Mouse (Mus musculus) MEL (cell line): ENCODE measurements around the gene Eml5. TPM values are rescaled to one million over a fixed set of nuclear protein-coding genes. Genes with fewer than 3 reads are reported as not detected.
A peak's percentile ranks its signal among the peaks of the same experiment; 100 is the strongest.

Experiments
- DNase-seq: peaks from one replicate; pipeline ENCODE4 v3.0.0; 2011; ENCODE audit warnings: low read depth, low spot score
- H3K27ac ChIP-seq: 2 replicates; pipeline ENCODE4 v1.5.1; 2012; ENCODE audit warnings: low read depth, mild to moderate bottlenecking, control low read depth, low read length, moderate library complexity; ENCODE audit not compliant: control insufficient read depth
- H3K27me3 ChIP-seq, 2 experiments: fragments of 150-350 bp in 1 of 2; sonication (generic) in 1 of 2; 2 replicates each; pipeline ENCODE4 v1.6.1; 2012; ENCODE audit warnings: low read length in 2 of 2, mild to moderate bottlenecking in 2 of 2, improper control_type of control experiment in 1 of 2, moderate library complexity in 1 of 2; ENCODE audit not compliant: insufficient read depth in 2 of 2, control insufficient read depth in 1 of 2
- H3K36me3 ChIP-seq, 2 experiments: 2 replicates each; pipeline ENCODE4 v1.6.1; 2012 to 2014; ENCODE audit warnings: low read length in 2 of 2, improper control_type of control experiment in 1 of 2, inconsistent platforms in 1 of 2, mild to moderate bottlenecking in 1 of 2; ENCODE audit not compliant: insufficient read depth in 2 of 2, control insufficient read depth in 1 of 2
- H3K4me1 ChIP-seq, 2 experiments: fragments of 150-350 bp in 1 of 2; sonication (generic) in 1 of 2; 2 replicates each; pipeline ENCODE4 v1.6.1; 2012; ENCODE audit warnings: low read length in 2 of 2, improper control_type of control experiment in 1 of 2, mild to moderate bottlenecking in 1 of 2; ENCODE audit not compliant: insufficient read depth in 2 of 2, control insufficient read depth in 1 of 2
- H3K4me3 ChIP-seq, 2 experiments: fragments of 150-350 bp in 1 of 2; sonication (generic) in 1 of 2; 2 replicates each; pipeline ENCODE4 v1.5.1; 2012; ENCODE audit warnings: low read depth in 2 of 2, low read length in 2 of 2, mild to moderate bottlenecking in 2 of 2, moderate library complexity in 2 of 2, control low read depth in 1 of 2, improper control_type of control experiment in 1 of 2; ENCODE audit not compliant: control insufficient read depth in 1 of 2, insufficient read depth in 1 of 2
- H3K79me2 ChIP-seq: 2 replicates; pipeline ENCODE4 v1.6.1; 2012; ENCODE audit warnings: mild to moderate bottlenecking, low read length, moderate library complexity; ENCODE audit not compliant: control insufficient read depth, poor library complexity, insufficient read depth
- H3K9ac ChIP-seq: 2 replicates; pipeline ENCODE4 v1.6.1; 2012; ENCODE audit warnings: low read depth, mild to moderate bottlenecking, control low read depth, low read length, moderate library complexity; ENCODE audit not compliant: control insufficient read depth, poor library complexity, severe bottlenecking
- H3K9me3 ChIP-seq: fragments of 150-350 bp; sonication (generic); replicated peaks from 2 replicates; pipeline ENCODE4 v1.6.1; 2012; ENCODE audit warnings: mild to moderate bottlenecking, low read length, improper control_type of control experiment, moderate library complexity; ENCODE audit not compliant: insufficient read depth
- BHLHE40 ChIP-seq: IDR thresholded peaks from 2 replicates; pipeline ENCODE4 v1.6.1; 2012; ENCODE audit warnings: low read depth, mild to moderate bottlenecking, inconsistent platforms, low read length, improper control_type of control experiment, borderline replicate concordance
- CHD2 ChIP-seq: IDR thresholded peaks from 2 replicates; pipeline ENCODE4 v1.6.1; 2011; ENCODE audit warnings: low read length, improper control_type of control experiment
- CTCF ChIP-seq, 3 experiments: IDR thresholded peaks in 2 of 3; conservative IDR thresholded peaks in 1 of 3; 2 replicates each; pipeline ENCODE4 v1.5.1; 2011 to 2012; ENCODE audit warnings: low read length in 3 of 3, low read depth in 2 of 3, mild to moderate bottlenecking in 2 of 3, improper control_type of control experiment in 1 of 3, inconsistent platforms in 1 of 3, mixed read lengths in 1 of 3, moderate library complexity in 1 of 3; ENCODE audit not compliant: control insufficient read depth in 1 of 3, insufficient read depth in 1 of 3, poor library complexity in 1 of 3, severe bottlenecking in 1 of 3
- EP300 ChIP-seq, 2 experiments: IDR thresholded peaks; 2 replicates each; pipeline ENCODE4 v1.6.1; 2011; ENCODE audit warnings: improper control_type of control experiment in 2 of 2, low read length in 2 of 2, low read depth in 1 of 2, mild to moderate bottlenecking in 1 of 2
- ETS1 ChIP-seq: IDR thresholded peaks from 2 replicates; pipeline ENCODE4 v1.6.1; 2012; ENCODE audit warnings: low read depth, mild to moderate bottlenecking, inconsistent platforms, low read length, improper control_type of control experiment, moderate library complexity
- GATA1 ChIP-seq: IDR thresholded peaks from 2 replicates; pipeline ENCODE4 v1.6.1; 2011; ENCODE audit warnings: low read depth, low read length, improper control_type of control experiment
- HCFC1 ChIP-seq: IDR thresholded peaks from 2 replicates; pipeline ENCODE4 v1.6.1; 2012; ENCODE audit warnings: low read depth, mild to moderate bottlenecking, inconsistent platforms, low read length, improper control_type of control experiment, moderate library complexity
- JUND ChIP-seq: IDR thresholded peaks from 2 replicates; pipeline ENCODE4 v1.6.1; 2011; ENCODE audit warnings: low read depth, mild to moderate bottlenecking, improper control_type of control experiment, low read length
- MAFK ChIP-seq: IDR thresholded peaks from 2 replicates; pipeline ENCODE4 v1.6.1; 2011; ENCODE audit warnings: low read depth, mild to moderate bottlenecking, low read length, improper control_type of control experiment, borderline replicate concordance
- MAX ChIP-seq: IDR thresholded peaks from 2 replicates; pipeline ENCODE4 v1.6.1; 2011; ENCODE audit warnings: low read length, improper control_type of control experiment
- MYC ChIP-seq: IDR thresholded peaks from 2 replicates; pipeline ENCODE4 v1.6.1; 2011; ENCODE audit warnings: low read depth, mild to moderate bottlenecking, low read length, improper control_type of control experiment, moderate library complexity
- NELFE ChIP-seq: IDR thresholded peaks from 2 replicates; pipeline ENCODE4 v1.6.1; 2011; ENCODE audit warnings: low read depth, low read length, improper control_type of control experiment
- NRF1 ChIP-seq: IDR thresholded peaks from 2 replicates; pipeline ENCODE4 v1.6.1; 2014; ENCODE audit warnings: low read depth, mild to moderate bottlenecking, inconsistent platforms, low read length, improper control_type of control experiment, moderate library complexity; ENCODE audit not compliant: poor library complexity, insufficient read depth, severe bottlenecking
- POLR2A ChIP-seq, 2 experiments: IDR thresholded peaks; 2 replicates each; pipeline ENCODE4 v1.6.1; 2011 to 2012; ENCODE audit warnings: low read length in 2 of 2, mild to moderate bottlenecking in 2 of 2, control low read depth in 1 of 2, improper control_type of control experiment in 1 of 2, low read depth in 1 of 2, moderate library complexity in 1 of 2; ENCODE audit not compliant: control insufficient read depth in 1 of 2, insufficient read depth in 1 of 2, poor library complexity in 1 of 2
- POLR2AphosphoS2 ChIP-seq: IDR thresholded peaks from 2 replicates; pipeline ENCODE4 v1.6.1; 2011; ENCODE audit warnings: low read length, improper control_type of control experiment
- RCOR1 ChIP-seq: IDR thresholded peaks from 2 replicates; pipeline ENCODE4 v1.6.1; 2012; ENCODE audit warnings: low read depth, mild to moderate bottlenecking, inconsistent platforms, low read length, improper control_type of control experiment
- SMC3 ChIP-seq: IDR thresholded peaks from 2 replicates; pipeline ENCODE4 v1.6.1; 2011; ENCODE audit warnings: low read depth, low read length, improper control_type of control experiment
- TAL1 ChIP-seq: IDR thresholded peaks from 2 replicates; pipeline ENCODE4 v1.6.1; 2012; ENCODE audit warnings: mild to moderate bottlenecking, inconsistent platforms, low read length, moderate library complexity, mixed read lengths
- TBP ChIP-seq: IDR thresholded peaks from 2 replicates; pipeline ENCODE4 v1.8.0; 2011; ENCODE audit warnings: low read depth, low read length, improper control_type of control experiment
- TCF12 ChIP-seq: IDR thresholded peaks from 2 replicates; pipeline ENCODE4 v1.6.1; 2014; ENCODE audit warnings: low read depth, mild to moderate bottlenecking, inconsistent platforms, low read length, improper control_type of control experiment, moderate library complexity
- UBTF ChIP-seq: IDR thresholded peaks from 2 replicates; pipeline ENCODE4 v1.6.1; 2012; ENCODE audit warnings: low read depth, mild to moderate bottlenecking, inconsistent platforms, low read length, improper control_type of control experiment, moderate library complexity, borderline replicate concordance; ENCODE audit not compliant: insufficient read depth
- USF1 ChIP-seq: IDR thresholded peaks from 2 replicates; pipeline ENCODE4 v1.6.1; 2014; ENCODE audit warnings: low read depth, mild to moderate bottlenecking, inconsistent platforms, low read length, improper control_type of control experiment, moderate library complexity
- ZMIZ1 ChIP-seq: IDR thresholded peaks from 2 replicates; pipeline ENCODE4 v1.6.1; 2012; ENCODE audit warnings: low read depth, mild to moderate bottlenecking, inconsistent platforms, low read length, improper control_type of control experiment, moderate library complexity
- ZNF384 ChIP-seq: IDR thresholded peaks from 2 replicates; pipeline ENCODE4 v1.6.1; 2012; ENCODE audit warnings: low read depth, mild to moderate bottlenecking, inconsistent platforms, low read length, improper control_type of control experiment
- polyA plus RNA-seq, 2 experiments: library from polyadenylated mRNA; stranded (reverse) in 1 of 2; unstranded in 1 of 2; fragments of >175 nt in 1 of 2; fragments of >200 nt in 1 of 2; gene quantifications; 2 replicates each; pipeline versions ENCODE4 v1.2.1 to v1.2.4; 2012; ENCODE audit warnings: low replicate concordance in 2 of 2, low read depth in 1 of 2; ENCODE audit not compliant: insufficient read length in 2 of 2, insufficient read depth in 1 of 2, missing spikeins in 1 of 2
- total RNA-seq: library from RNA; depleted of rRNA; stranded (reverse); fragments of 300-350 nt; gene quantifications from 2 replicates; pipeline ENCODE4 v1.2.3, GENCODE M21; 2012

Eml5 gene
- total and polyA plus RNA-seq, 3 experiments: 4.7 to 13.2 TPM; not detected in 1

DNA sequence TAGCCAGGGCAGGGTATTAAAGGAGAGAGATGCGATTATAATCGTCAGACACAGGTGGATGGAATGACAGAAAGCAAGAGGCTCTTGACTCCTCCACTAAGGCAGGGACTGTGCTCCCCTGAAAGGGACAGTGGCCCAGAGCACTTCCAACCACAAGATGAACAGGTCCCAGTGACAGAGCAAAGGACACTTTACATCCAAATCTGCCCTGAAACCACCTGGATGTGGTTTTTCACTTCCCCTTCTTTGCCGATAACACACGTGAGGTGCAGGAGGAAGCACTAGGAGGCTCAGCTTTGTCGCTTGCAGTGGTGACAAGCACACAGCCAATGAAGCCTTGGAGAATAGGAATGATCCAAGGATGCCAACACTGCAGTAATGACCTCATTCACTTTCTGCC, 101.0 kb downstream of the Eml5 start:
- peak; percentile 74 for DNase-seq
- Histone ChIP-seq H3K36me3 (peaks cover 0 to 6% of the 10 kb centered on the region in 2 experiments; a peak in 3 of 4 replicates), H3K4me3 (no peak overlapping the region), H3K4me1 (0 out of 4 replicates have a peak, but pooled peaks cover 0 to 3% of the 10 kb centered on the region in 2 experiments), H3K9me3 (no peaks in the 10 kb centered on the region), H3K27ac (no peak overlapping the region), H3K9ac (no peak overlapping the region), H3K79me2 (no peaks in the 10 kb centered on the region), H3K27me3 (no peaks in the 10 kb centered on the region)
- TF ChIP-seq ETS1: peak; percentile 38; the same call in 1 of the 2 replicates
- TF ChIP-seq TCF12: peak; percentile 40; the same call in 1 of the 2 replicates
- TF ChIP-seq MAX: no peak
- peak; percentile 52 for TF ChIP-seq GATA1
- no peak for TF ChIP-seq SMC3
- TF ChIP-seq EP300 (IDR thresholded peaks at IDR 0.05; ENCODE audit: low read depth in 1 of 2, low read length in 2 of 2): peak in 1 of 2 experiments; percentile 28; a peak in 1 of 4 replicates
- TF ChIP-seq MYC: 0 out of 2 replicates have a peak, but pooled peaks have one; percentile 28
- no peak for TF ChIP-seq CHD2
- no peak for TF ChIP-seq CTCF (IDR thresholded peaks at IDR 0.05 in 2 of 3, conservative IDR thresholded peaks at IDR 0.05 in 1 of 3; ENCODE audit: control insufficient read depth in 1 of 3, insufficient read depth in 1 of 3, low read depth in 2 of 3, low read length in 3 of 3, poor library complexity in 1 of 3, severe bottlenecking in 1 of 3)
- TF ChIP-seq RCOR1: peak; percentile 75
- peak; percentile 99 for TF ChIP-seq BHLHE40
- no peak for TF ChIP-seq NELFE

- Histone ChIP-seq H3K9me3 (no peaks in the 10 kb centered on the region), H3K36me3 (peaks cover 6 to 8% of the 10 kb centered on the region in 2 experiments), H3K27me3 (no peaks in the 10 kb centered on the region), H3K9ac (no peak overlapping the region), H3K4me3 (no peak overlapping the region), H3K27ac (no peak overlapping the region), H3K4me1 (0 out of 4 replicates have a peak, but pooled peaks cover 0 to 3% of the 10 kb centered on the region in 2 experiments), H3K79me2 (no peaks in the 10 kb centered on the region)
- no peak for DNase-seq
- TF ChIP-seq TBP (no peak), UBTF (no peak), EP300 (IDR thresholded peaks at IDR 0.05; ENCODE audit: low read depth in 1 of 2, low read length in 2 of 2) (no peak), MAX (no peak), ZNF384 (no peak), CTCF (IDR thresholded peaks at IDR 0.05 in 2 of 3, conservative IDR thresholded peaks at IDR 0.05 in 1 of 3; ENCODE audit: control insufficient read depth in 1 of 3, insufficient read depth in 1 of 3, low read depth in 2 of 3, low read length in 3 of 3, poor library complexity in 1 of 3, severe bottlenecking in 1 of 3) (no peak), POLR2AphosphoS2 (no peak), RCOR1 (no peak), BHLHE40 (no peak), USF1 (no peak), MAFK (no peak), HCFC1 (no peak), CHD2 (no peak), JUND (no peak), TAL1 (no peak), NRF1 (no peak), ZMIZ1 (no peak), POLR2A (IDR thresholded peaks at IDR 0.05; ENCODE audit: control insufficient read depth in 1 of 2, insufficient read depth in 1 of 2, low read depth in 1 of 2, low read length in 2 of 2, poor library complexity in 1 of 2) (no peak)
Measured at GRCm38 (mm10) chr12:98795731-98796318, 105.5 kb downstream of the Eml5 start.
